Mouse (Mus musculus) embryonic fibroblast, embryonic 13.5 days (primary cell): Measurements from ENCODE around the gene Pcbp2.

Experiments used
- CTCF ChIP-seq: IDR thresholded peaks from 2 replicates; pipeline ENCODE4 v1.5.1; 2011; ENCODE audit warnings: mild to moderate bottlenecking, control low read depth, low read length, moderate library complexity, borderline replicate concordance; ENCODE audit not compliant: insufficient read depth
- POLR2A ChIP-seq: IDR thresholded peaks from 2 replicates; pipeline ENCODE4 v1.6.1; 2011; ENCODE audit warnings: low read depth, mild to moderate bottlenecking, control low read depth, low read length, moderate library complexity

- TF ChIP-seq CTCF: no peak
- no peak for TF ChIP-seq POLR2A
These were observed 6.7 kb upstream of the Pcbp2 start for GRCm38 (mm10) chr15:102463666-102464065.
